Mouse (Mus musculus) midbrain, embryonic 14.5 days (tissue): ENCODE data around the gene Gpr150. TPM values are rescaled to one million over a fixed set of nuclear protein-coding genes. Genes with fewer than 3 reads are reported as not detected.

ENCODE experiments used
- ATAC-seq: fragments of 200-750 bp; cut with Nextera tagmentation; 2 replicates; pipeline ENCODE4 v1.8.0; 2017; ENCODE audit warnings: moderate number of reproducible peaks, moderate library complexity; ENCODE audit not compliant: low FRiP score, low TSS enrichment
- DNase-seq: peaks from one replicate; pipeline ENCODE4 v3.0.0-alpha.2; 2015
- H3K27ac ChIP-seq: fragments of 300-500 bp; sonication (generic); replicated peaks from 2 replicates; pipeline ENCODE4 v1.5.1; 2014; ENCODE audit warnings: mild to moderate bottlenecking, low read depth, low read length, moderate library complexity
- H3K27me3 ChIP-seq: fragments of 300-500 bp; sonication (generic); 2 replicates; pipeline ENCODE4 v1.6.1; 2014; ENCODE audit warnings: low read length, control low read depth, mixed read lengths; ENCODE audit not compliant: control insufficient read depth, insufficient read depth
- H3K36me3 ChIP-seq: fragments of 300-500 bp; sonication (generic); 2 replicates; pipeline ENCODE4 v1.6.1; 2014; ENCODE audit warnings: low read length, control low read depth; ENCODE audit not compliant: control insufficient read depth, insufficient read depth
- H3K4me1 ChIP-seq: fragments of 300-500 bp; sonication (generic); 2 replicates; pipeline ENCODE4 v1.6.1; 2014; ENCODE audit warnings: mild to moderate bottlenecking, antibody characterized with exemption, low read length, control low read depth; ENCODE audit not compliant: control insufficient read depth, insufficient read depth
- H3K4me2 ChIP-seq: fragments of 300-500 bp; sonication (generic); 2 replicates; pipeline ENCODE4 v1.6.1; 2014; ENCODE audit warnings: mild to moderate bottlenecking, low read length, moderate library complexity
- H3K4me3 ChIP-seq: fragments of 300-500 bp; sonication (generic); replicated peaks from 2 replicates; pipeline ENCODE4 v1.5.1; 2014; ENCODE audit warnings: low read depth, low read length
- H3K9ac ChIP-seq: fragments of 300-500 bp; sonication (generic); replicated peaks from 2 replicates; pipeline ENCODE4 v1.6.1; 2014; ENCODE audit warnings: mild to moderate bottlenecking, low read length, moderate library complexity
- H3K9me3 ChIP-seq: fragments of 300-500 bp; sonication (generic); 2 replicates; pipeline ENCODE4 v1.6.1; 2016; ENCODE audit warnings: low read length, control low read depth, mixed read lengths; ENCODE audit not compliant: control insufficient read depth
- WGBS: fragments of 180-500 bp; shearing (Covaris S2); extraction: QIAGEN DNeasy Blood & Tissue Kit; methylation state at CpG from one replicate; pipeline ENCODE4 v1.1.7; 2014; 5-methylcytosine and 5-hydroxymethylcytosine counted together
- polyA plus RNA-seq: library from polyadenylated mRNA; unstranded; fragments of >200 nt; fragmentation: Nextera tagmentation; extraction: Ambion mirVana; gene quantifications from 2 replicates; pipeline ENCODE4 v1.2.1, GENCODE M21; 2014

Gene Gpr150
- polyA plus RNA-seq, 1 experiment from 2014 or later, result 1.2 TPM

DNA sequence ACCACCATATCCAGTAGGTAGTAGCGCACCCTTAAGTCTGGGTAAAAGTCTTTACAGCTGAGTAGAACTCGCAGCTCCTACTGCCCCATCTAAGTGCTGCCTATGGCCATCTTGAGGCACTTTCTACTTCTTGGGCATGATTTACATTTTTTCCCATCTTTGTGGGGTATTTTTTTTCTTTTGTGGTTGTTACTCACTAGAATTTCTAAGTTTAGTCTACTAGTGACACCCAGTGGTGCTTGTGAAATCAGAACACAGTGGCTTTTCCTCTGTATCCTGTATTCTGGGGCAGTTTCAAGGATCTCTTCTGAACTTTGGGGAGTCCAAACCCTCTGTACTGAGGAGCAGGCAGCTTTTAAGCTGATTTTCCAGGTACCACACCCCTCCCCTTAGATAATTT lies 35.0 kb downstream of the Gpr150 start:
- peaks cover 7% of the 10 kb centered on the region; the same call in 1 of the 2 replicates for H3K4me1 ChIP-seq
- DNase-seq (peak; percentile 54), ATAC-seq (no peak)
- no peak overlapping the region for H3K9ac ChIP-seq
- 93% methylated on average over 2 of the region's 2 CpGs for WGBS
- H3K36me3 ChIP-seq, result no peaks in the 10 kb centered on the region
- no peaks in the 10 kb centered on the region for H3K9me3 ChIP-seq
- H3K27ac ChIP-seq, result no peak overlapping the region
- no peak overlapping the region for H3K4me2 ChIP-seq
- no peaks in the 10 kb centered on the region for H3K27me3 ChIP-seq
- H3K4me3 ChIP-seq, result no peak overlapping the region

DNA sequence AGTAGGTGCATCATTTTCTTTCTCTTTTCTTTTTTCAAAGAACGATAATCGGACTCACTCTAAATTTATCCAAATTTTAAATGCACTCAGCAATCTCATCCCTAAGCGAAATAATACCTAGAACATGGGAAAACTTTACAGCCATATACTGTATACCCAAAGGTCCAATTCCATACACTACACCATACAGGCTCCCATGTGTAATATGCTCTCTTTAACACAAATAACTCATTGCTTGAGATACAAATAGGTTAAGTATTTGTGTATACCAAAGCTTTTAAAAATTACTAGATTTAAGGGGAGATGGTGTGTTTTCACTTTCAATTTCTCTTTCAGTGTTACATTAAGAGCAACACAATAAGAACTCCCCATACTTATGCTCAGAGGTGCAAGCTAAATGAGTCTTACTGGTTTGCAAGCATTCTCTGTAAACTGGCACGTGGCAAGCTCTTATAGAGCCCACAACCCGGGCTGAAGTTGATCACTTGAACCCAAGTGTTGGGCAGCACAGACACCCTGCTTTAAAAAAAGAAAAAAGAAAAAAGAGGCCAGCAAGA lies 37.9 kb downstream of the Gpr150 start:
- Histone ChIP-seq H3K4me2 (peak overlapping the region; percentile 77), H3K9ac (no peak overlapping the region; the same call in 1 of the 2 replicates), H3K27me3 (no peaks in the 10 kb centered on the region), H3K36me3 (no peaks in the 10 kb centered on the region), H3K9me3 (no peaks in the 10 kb centered on the region), H3K4me1 (peaks cover 7% of the 10 kb centered on the region; the same call in 1 of the 2 replicates), H3K27ac (peak overlapping the region; percentile 95; the same call in 1 of the 2 replicates), H3K4me3 (peak overlapping the region; percentile 78)
- 45% methylated on average over 5 of the region's 5 CpGs for WGBS
- ATAC-seq (peak; percentile 53), DNase-seq (peak; percentile 2)

DNA sequence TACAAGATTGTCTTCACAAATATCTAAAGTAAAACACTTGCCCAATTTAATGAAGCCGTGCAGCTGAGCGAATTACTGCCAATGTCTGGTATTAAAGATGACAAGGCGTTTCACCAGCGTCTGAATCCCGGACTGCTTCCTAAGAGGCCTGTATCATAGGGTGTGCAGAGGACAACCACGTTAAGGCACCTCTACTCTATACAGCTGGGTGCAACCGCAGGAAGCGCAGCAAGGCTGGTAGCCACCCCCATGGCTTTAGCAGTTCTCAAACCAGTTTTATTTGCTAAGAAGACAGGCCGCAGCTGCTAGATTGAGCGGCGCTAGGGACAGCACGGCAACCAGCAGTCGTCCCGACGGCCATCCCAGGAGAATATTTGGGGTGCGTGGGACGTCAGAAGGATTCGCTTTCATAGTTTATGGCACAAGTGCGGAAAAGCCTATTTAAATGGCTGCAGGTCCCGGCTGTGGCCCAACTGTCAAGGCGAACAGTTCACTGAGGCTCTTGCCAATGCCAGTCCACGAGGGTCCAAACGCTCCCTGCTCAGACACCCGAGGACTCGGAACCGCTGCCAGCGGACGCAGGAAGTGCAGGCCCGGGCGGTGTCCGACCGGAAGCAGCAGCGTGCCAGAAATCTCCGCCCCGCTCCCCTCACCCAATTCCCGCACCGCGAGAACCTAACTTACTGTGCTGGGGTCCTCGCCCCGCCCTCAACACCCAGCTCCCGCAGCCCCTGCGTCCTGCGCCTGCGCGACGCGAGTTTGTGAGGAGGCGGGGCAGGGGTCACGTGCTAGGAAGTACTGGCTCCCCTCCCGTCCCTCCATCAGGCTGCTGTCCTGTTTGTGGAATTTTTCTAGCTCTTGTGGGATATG lies 38.6 kb downstream of the Gpr150 start, which contains the start of gene Rfesd:
Gene Rfesd, minus strand, starts transcription at position 746 of the 870 bp plus-strand sequence.
- ATAC-seq (peak; percentile 100), DNase-seq (peak; percentile 100)
- H3K36me3 ChIP-seq, result no peaks in the 10 kb centered on the region
- H3K27me3 ChIP-seq, result no peaks in the 10 kb centered on the region
- no peaks in the 10 kb centered on the region for H3K9me3 ChIP-seq
- WGBS, result under 1% methylated on average over 50 of the region's 50 CpGs
- peak within 1 kb of the TSS; percentile 77 for H3K4me2 ChIP-seq
- H3K4me3 ChIP-seq, result peak within 1 kb of the TSS; percentile 78
- peak within 1 kb of the TSS; percentile 93 for H3K9ac ChIP-seq
- H3K4me1 ChIP-seq, result peaks cover 7% of the 10 kb centered on the region; the same call in 1 of the 2 replicates
- peak within 1 kb of the TSS; percentile 95 for H3K27ac ChIP-seq

DNA sequence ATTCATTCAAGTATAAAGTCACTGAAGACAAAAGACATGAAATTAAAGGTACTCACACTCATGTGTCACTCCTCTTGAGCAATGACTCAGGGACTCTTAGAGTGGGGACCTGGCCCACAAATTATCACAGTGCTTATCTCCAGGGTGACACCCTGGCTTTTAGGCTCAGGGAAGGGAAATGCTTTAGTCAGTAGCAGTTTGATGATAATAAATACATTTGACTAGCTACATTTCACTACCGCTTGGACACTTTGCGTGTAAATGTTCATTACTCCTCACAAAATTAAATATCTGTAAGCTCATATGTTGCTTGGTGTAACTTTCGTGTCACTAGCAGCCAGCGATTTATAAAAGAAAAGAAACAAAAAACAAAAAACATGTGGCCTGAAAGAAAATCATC lies 39.3 kb downstream of the Gpr150 start:
- Histone ChIP-seq H3K9me3 (no peaks in the 10 kb centered on the region), H3K36me3 (no peaks in the 10 kb centered on the region), H3K4me3 (peak overlapping the region; percentile 78), H3K4me1 (peaks cover 7% of the 10 kb centered on the region; the same call in 1 of the 2 replicates), H3K4me2 (peak overlapping the region; percentile 77), H3K9ac (peak overlapping the region; percentile 93), H3K27me3 (no peaks in the 10 kb centered on the region), H3K27ac (peak overlapping the region; percentile 95)
- DNase-seq (peak; percentile 13), ATAC-seq (no peak)
- 77% methylated on average over 4 of the region's 4 CpGs for WGBS

DNA sequence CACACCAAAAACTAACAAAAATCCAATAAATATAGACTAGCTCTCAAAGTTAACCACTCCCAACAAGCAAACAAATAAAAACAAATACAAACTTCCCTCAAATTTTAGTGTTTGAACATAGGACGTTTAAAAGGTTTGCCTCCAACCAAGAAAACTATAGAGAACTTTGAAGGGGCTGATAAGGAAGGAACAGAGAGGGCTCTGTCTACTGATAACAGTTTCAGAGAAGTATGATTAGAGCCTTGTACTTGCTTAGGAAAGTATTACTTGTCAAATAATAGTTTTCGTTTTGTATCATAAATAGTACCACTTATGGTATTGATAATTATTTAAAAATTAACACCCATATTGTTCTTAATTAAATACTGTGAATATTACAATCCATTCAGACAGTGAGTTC lies 42.3 kb downstream of the Gpr150 start:
- H3K27ac ChIP-seq, result no peak overlapping the region
- peaks cover 7% of the 10 kb centered on the region; the same call in 1 of the 2 replicates for H3K4me1 ChIP-seq
- no peaks in the 10 kb centered on the region for H3K9me3 ChIP-seq
- no peak for DNase-seq
- H3K4me3 ChIP-seq, result no peak overlapping the region
- no peak overlapping the region for H3K4me2 ChIP-seq
- H3K9ac ChIP-seq, result no peak overlapping the region
- ATAC-seq, result no peak
- WGBS, result 90% methylated on average over 2 of the region's 2 CpGs
- H3K36me3 ChIP-seq, result no peaks in the 10 kb centered on the region
- H3K27me3 ChIP-seq, result no peaks in the 10 kb centered on the region

Other genes starting within 250 kb of the Gpr150 start
- 40.7 and 48.3 TPM in 2 replicates for gene Glrx, start 217.1 kb downstream of the Gpr150 start, polyA plus RNA-seq
- 28.4 and 40.6 TPM in 2 replicates for gene Rhobtb3, start 113.1 kb downstream of the Gpr150 start, polyA plus RNA-seq
- 3.5 TPM in 2 replicates for gene Spata9, start 89.8 kb downstream of the Gpr150 start, polyA plus RNA-seq
- 19.6 and 24.1 TPM in 2 replicates for gene Rfesd, start 38.3 kb downstream of the Gpr150 start, polyA plus RNA-seq
- 4.6 and 4.8 TPM in 2 replicates for gene Arsk, start 41.7 kb upstream of the Gpr150 start, polyA plus RNA-seq
- gene Ttc37, start 41.7 kb upstream of the Gpr150 start, polyA plus RNA-seq, result 12.3 and 16.1 TPM in 2 replicates
- gene Fam81b, start 248.1 kb upstream of the Gpr150 start, polyA plus RNA-seq, result 0.16 and 0.30 TPM in 2 replicates